Mouse (Mus musculus) T-helper 1 cell (primary cell): ENCODE measurements at regions not wholly inside any gene's neighbourhood (a gene's known extent, or its start where the extent isn't known, plus 50 kb on each side); places are given as distances from the start of the nearest gene placed in this dataset.
"Not testable (repeated sequence)": the region's sequence is repeated elsewhere in the genome, so short reads cannot be mapped to it uniquely, and the experiment has no call there.

Source experiments
- in situ Hi-C: fragments of 300-600 bp; cut with MboI, MseI; formaldehyde crosslinking; loops from one replicate; pipeline ENCODE4 v1.15.1; 2025; ENCODE audit warnings: high pct_unique_total_duplicates

- in situ Hi-C loops = no loop called here
These were observed 114.0 kb upstream of the Nxpe4 start for GRCm38 (mm10) chr9:48047846-48048245.

GRCm38 (mm10) chr9:48053580-48053979, 108.2 kb upstream of the Nxpe4 start:
- in situ Hi-C loops = no loop called here

GRCm38 (mm10) chr9:48055246-48055645, 106.6 kb upstream of the Nxpe4 start:
- in situ Hi-C loops = no loop called here

GRCm38 (mm10) chr9:48058599-48058998, 103.2 kb upstream of the Nxpe4 start:
- in situ Hi-C loops = no loop called here

- in situ Hi-C loops = no loop called here
These were observed 102.2 kb upstream of the Nxpe4 start for GRCm38 (mm10) chr9:48059549-48060165.

- in situ Hi-C loops = no loop called here
These were observed 100.8 kb upstream of the Nxpe4 start for GRCm38 (mm10) chr9:48060996-48061395.

GRCm38 (mm10) chr9:48066730-48067345, 95.0 kb upstream of the Nxpe4 start:
- in situ Hi-C loops = no loop called here

- in situ Hi-C loops = no loop called here
These were observed 89.2 kb upstream of the Nxpe4 start for GRCm38 (mm10) chr9:48072592-48072991.

GRCm38 (mm10) chr9:48073096-48073495, 88.7 kb upstream of the Nxpe4 start:
- in situ Hi-C loops = no loop called here

GRCm38 (mm10) chr9:48075661-48076240, 86.1 kb upstream of the Nxpe4 start:
- in situ Hi-C loops = no loop called here

- in situ Hi-C loops = no loop called here
These were observed 79.4 kb upstream of the Nxpe4 start for GRCm38 (mm10) chr9:48082461-48082860.

- in situ Hi-C loops = not testable (repeated sequence)
These were observed 77.6 kb upstream of the Nxpe4 start for GRCm38 (mm10) chr9:48084196-48084595.

- in situ Hi-C loops = no loop called here
These were observed 72.2 kb upstream of the Nxpe4 start for GRCm38 (mm10) chr9:48089661-48090060.

GRCm38 (mm10) chr9:48094756-48095155, 67.1 kb upstream of the Nxpe4 start:
- in situ Hi-C loops = no loop called here

GRCm38 (mm10) chr9:48099846-48100245, 62.0 kb upstream of the Nxpe4 start:
- in situ Hi-C loops = no loop called here

- in situ Hi-C loops = no loop called here
These were observed 55.2 kb upstream of the Nxpe4 start for GRCm38 (mm10) chr9:48106441-48107167.

- in situ Hi-C loops = no loop called here
These were observed 52.7 kb upstream of the Nxpe4 start for GRCm38 (mm10) chr9:48108994-48109619.

- in situ Hi-C loops = no loop called here
These were observed 50.4 kb upstream of the Nxpe4 start for GRCm38 (mm10) chr9:48111316-48111890.
